Mouse (Mus musculus) CD4-positive naive resting alpha-beta T cell, adult 57 days (primary cell): ENCODE results near the gene Tfb2m. TPM values are rescaled to one million over a fixed set of nuclear protein-coding genes. Genes with fewer than 3 reads are reported as not detected.

ENCODE experiments used
- total RNA-seq: library from RNA; stranded (reverse); gene quantifications from one replicate; pipeline ENCODE4 v1.2.4, GENCODE M21; 2023

Tfb2m gene
- total RNA-seq = 38.6 TPM

DNA sequence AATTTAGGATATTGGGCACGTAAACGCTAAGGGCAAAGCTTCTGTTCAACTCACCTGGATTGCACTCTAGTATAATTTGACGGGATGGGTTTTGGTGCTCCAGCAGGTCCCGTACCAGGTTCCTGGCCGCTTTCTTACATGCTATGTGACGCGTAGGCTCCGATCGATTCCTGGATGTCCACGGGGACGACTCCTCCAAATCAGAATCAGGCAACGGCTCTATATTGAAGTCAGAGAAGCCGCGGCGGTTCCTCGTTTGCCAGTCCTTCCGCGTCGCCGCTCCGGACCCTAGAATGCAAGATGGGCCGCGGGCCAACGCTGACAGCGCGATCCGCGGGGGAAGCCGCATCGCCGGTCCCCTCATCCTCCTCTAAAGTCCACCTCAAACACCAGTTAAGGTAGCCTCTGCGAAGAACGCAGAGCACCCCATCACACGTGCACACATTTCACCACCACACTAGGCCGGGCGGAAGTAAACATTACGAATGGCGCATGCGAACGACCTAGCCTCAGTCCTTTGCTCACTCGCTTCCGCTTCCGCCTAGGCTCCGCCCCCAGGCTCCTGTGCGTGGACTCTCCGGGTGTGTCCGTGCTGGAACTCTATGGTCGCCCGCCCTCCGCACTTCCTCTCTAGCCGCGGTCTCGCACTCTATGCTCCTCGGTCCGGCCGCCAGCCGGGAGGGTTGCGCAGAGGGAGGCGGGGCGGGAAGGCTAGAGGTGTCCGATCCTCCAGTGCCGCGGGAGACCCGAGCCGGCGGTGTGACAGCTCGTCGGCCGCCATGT is at the start of gene Tfb2m, which contains the start of gene Cnst:
Tfb2m (minus strand) TSS at position 500 of the 783 bp plus-strand sequence.
Cnst (plus strand) TSS at position 603 of the 783 bp plus-strand sequence.

DNA sequence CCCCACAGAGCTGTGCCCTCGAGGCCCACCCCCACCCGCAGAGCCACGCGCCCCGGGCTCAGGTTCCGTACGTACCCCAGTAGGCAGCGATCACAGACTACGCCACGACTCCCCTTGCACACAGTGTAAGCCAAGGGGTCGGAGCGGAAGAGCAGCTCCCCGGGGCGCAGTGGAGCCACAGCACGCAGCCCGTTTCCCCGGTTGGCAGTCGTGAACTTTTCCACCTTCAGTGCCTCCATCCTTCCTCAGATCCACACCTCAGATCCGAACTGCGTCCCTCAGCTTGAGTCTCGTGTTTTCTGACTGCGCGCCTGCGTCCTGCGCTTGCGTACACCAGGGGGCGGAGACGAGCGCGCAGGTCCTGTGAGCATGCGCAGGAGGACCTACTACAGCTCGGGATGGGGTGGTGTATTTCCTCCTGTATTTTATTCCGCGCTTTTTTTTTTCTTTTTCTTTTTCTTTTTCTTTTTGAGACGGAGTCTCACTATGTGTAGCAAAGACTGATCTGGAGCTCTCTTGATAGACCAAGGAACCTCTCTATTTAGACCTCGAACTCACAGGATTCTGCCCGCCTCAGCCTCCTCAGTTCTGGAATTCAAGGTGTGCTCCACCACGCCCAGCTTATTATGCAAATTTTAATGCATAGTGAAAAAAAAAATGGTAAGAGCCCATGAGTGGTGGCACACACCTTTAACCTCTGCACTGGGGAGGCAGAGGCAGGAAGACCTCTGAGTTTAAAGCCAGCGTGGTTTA is 28.2 kb downstream of the Tfb2m start, which contains the start of gene Smyd3:
Smyd3 (minus strand) TSS at position 329 of the 753 bp plus-strand sequence.

Other genes starting within 250 kb of the Tfb2m start
- gene Smyd3, start 28.2 kb downstream of the Tfb2m start, total RNA-seq = 59.8 TPM
- 52.5 TPM for gene Cnst, start 103 bp upstream of the Tfb2m start, total RNA-seq
- 1.9 TPM for gene Sccpdh, start 121.9 kb upstream of the Tfb2m start, total RNA-seq
- gene Kif28, start 199.0 kb upstream of the Tfb2m start, total RNA-seq = 0.41 TPM